Mouse (Mus musculus) layer of hippocampus, postnatal 36 days (tissue): ENCODE results near the gene Crkl. TPM values are rescaled to one million over a fixed set of nuclear protein-coding genes. Genes with fewer than 3 reads are reported as not detected.

Source experiments
- DNase-seq, 2 experiments: peaks; one replicate each; pipeline ENCODE4 v3.0.0; 2022
- total RNA-seq, 2 experiments: library from RNA; stranded (reverse); gene quantifications; 2 replicates each; pipeline ENCODE4 v1.2.3; 2021

Crkl gene
- 10 to 100 TPM; 36.7 to 41.0 TPM for total RNA-seq

- peak; percentile 98 to 99 for DNase-seq
Observed at GRCm38 (mm10) chr16:17451541-17452372, at the start of gene Crkl. Gene Crkl, plus strand, starts transcription at chr16:17451987.

GRCm38 (mm10) chr16:17402855-17403254, 48.9 kb upstream of the Crkl start:
- DNase-seq = no peak

GRCm38 (mm10) chr16:17405271-17405696, 46.5 kb upstream of the Crkl start:
- peak; percentile 80 to 85 for DNase-seq

- peak; percentile 100 for DNase-seq
Observed at GRCm38 (mm10) chr16:17405736-17406443, 45.9 kb upstream of the Crkl start, which contains the start of the genes Snap29 and Pi4ka. Gene Snap29, plus strand, starts transcription at chr16:17405986. Gene Pi4ka, minus strand, starts transcription at chr16:17406314.

- DNase-seq = no peak
Observed at GRCm38 (mm10) chr16:17406512-17407231, 45.1 kb upstream of the Crkl start.

- DNase-seq = no peak
Observed at GRCm38 (mm10) chr16:17409046-17409445, 42.7 kb upstream of the Crkl start.

GRCm38 (mm10) chr16:17410209-17410608, 41.6 kb upstream of the Crkl start:
- DNase-seq = no peak

- DNase-seq = no peak
Observed at GRCm38 (mm10) chr16:17423021-17423420, 28.8 kb upstream of the Crkl start.

GRCm38 (mm10) chr16:17432576-17432975, 19.2 kb upstream of the Crkl start:
- DNase-seq = no peak

GRCm38 (mm10) chr16:17452373-17452715, 557 bp downstream of the Crkl start:
- DNase-seq = peak in 1 of 2 experiments; percentile 46

- no peak for DNase-seq
Observed at GRCm38 (mm10) chr16:17456901-17457300, 5.1 kb downstream of the Crkl start.

GRCm38 (mm10) chr16:17460254-17460653, 8.5 kb downstream of the Crkl start:
- no peak for DNase-seq

GRCm38 (mm10) chr16:17461596-17461995, 9.8 kb downstream of the Crkl start:
- DNase-seq = no peak

- no peak for DNase-seq
Observed at GRCm38 (mm10) chr16:17463184-17463583, 11.4 kb downstream of the Crkl start.

- DNase-seq = no peak
Observed at GRCm38 (mm10) chr16:17466875-17467663, 15.3 kb downstream of the Crkl start.

GRCm38 (mm10) chr16:17472498-17472897, 20.7 kb downstream of the Crkl start:
- DNase-seq = no peak

- peak in 1 of 2 experiments; percentile 43 for DNase-seq
Observed at GRCm38 (mm10) chr16:17474091-17474490, 22.3 kb downstream of the Crkl start.

- DNase-seq = no peak
Observed at GRCm38 (mm10) chr16:17474761-17475160, 23.0 kb downstream of the Crkl start.

GRCm38 (mm10) chr16:17475326-17475725, 23.5 kb downstream of the Crkl start:
- DNase-seq = no peak

GRCm38 (mm10) chr16:17478331-17478943, 26.6 kb downstream of the Crkl start:
- DNase-seq = no peak

- no peak for DNase-seq
Observed at GRCm38 (mm10) chr16:17481465-17481864, 29.7 kb downstream of the Crkl start.

GRCm38 (mm10) chr16:17486505-17486904, 34.7 kb downstream of the Crkl start:
- DNase-seq = no peak
